Mouse (Mus musculus) C2C12 (cell line): ENCODE measurements at regions not wholly inside any gene's neighbourhood (a gene's known extent, or its start where the extent isn't known, plus 50 kb on each side); places are given as distances from the start of the nearest gene placed in this dataset.

Experiments used
- H3K27me3 ChIP-seq: one replicate; pipeline ENCODE4 v1.6.1; 2011; ENCODE audit not compliant: control insufficient read depth, insufficient read depth, insufficient read length
- H3K36me3 ChIP-seq: one replicate; pipeline ENCODE4 v1.6.1; 2011; ENCODE audit not compliant: control insufficient read depth, insufficient read depth
- H3K4me3 ChIP-seq: one replicate; pipeline ENCODE4 v1.5.1; 2011; ENCODE audit warnings: mild to moderate bottlenecking, control low read depth; ENCODE audit not compliant: poor library complexity, insufficient read depth, severe bottlenecking
- H3K79me2 ChIP-seq: one replicate; pipeline ENCODE4 v1.6.1; 2011; ENCODE audit not compliant: control insufficient read depth, insufficient read depth
- H3K79me3 ChIP-seq: one replicate; pipeline ENCODE4 v1.6.1; 2011; ENCODE audit warnings: low read depth, control low read depth
- H3ac ChIP-seq: one replicate; pipeline ENCODE3; 2011; ENCODE audit warnings: low read depth; ENCODE audit not compliant: control insufficient read depth, insufficient read length
- CEBPB ChIP-seq: IDR thresholded peaks from one replicate; pipeline ENCODE4 v1.6.1; 2011; ENCODE audit warnings: low read depth, mild to moderate bottlenecking, control low read depth, moderate library complexity
- CTCF ChIP-seq: IDR thresholded peaks from one replicate; pipeline ENCODE4 v1.5.1; 2011; ENCODE audit not compliant: control insufficient read depth, insufficient read depth, insufficient read length
- FOSL1 ChIP-seq: IDR thresholded peaks from one replicate; pipeline ENCODE4 v1.8.0; 2011; ENCODE audit warnings: mild to moderate bottlenecking, low read length; ENCODE audit not compliant: poor library complexity, insufficient read depth, severe bottlenecking
- MAX ChIP-seq: IDR thresholded peaks from one replicate; pipeline ENCODE4 v1.6.1; 2011; ENCODE audit warnings: mild to moderate bottlenecking, control low read depth
- MYOD1 ChIP-seq: IDR thresholded peaks from one replicate; pipeline ENCODE4 v1.6.1; 2011; ENCODE audit warnings: low read depth; ENCODE audit not compliant: control insufficient read depth, insufficient read length
- MYOG ChIP-seq: IDR thresholded peaks from one replicate; pipeline ENCODE4 v1.6.1; 2011; ENCODE audit not compliant: control insufficient read depth, insufficient read length; ENCODE audit errors: extremely low read depth
- USF1 ChIP-seq: IDR thresholded peaks from one replicate; pipeline ENCODE4 v1.6.1; 2011; ENCODE audit warnings: low read depth, mild to moderate bottlenecking, control low read depth, moderate library complexity

- Histone ChIP-seq H3K27me3 (no peaks in the 10 kb centered on the region), H3K4me3 (no peak overlapping the region), H3K36me3 (no peaks in the 10 kb centered on the region), H3K79me2 (no peaks in the 10 kb centered on the region), H3ac (no peak overlapping the region), H3K79me3 (no peaks in the 10 kb centered on the region)
- TF ChIP-seq MAX (no peak), FOSL1 (no peak), MYOD1 (no peak), CTCF (no peak), CEBPB (no peak), USF1 (no peak), MYOG (no peak)
These were observed 227.7 kb upstream of the Sall1 start for GRCm38 (mm10) chr8:89271381-89272355.

- H3K4me3 ChIP-seq: no peak overlapping the region
- H3K79me2 ChIP-seq: no peaks in the 10 kb centered on the region
- no peaks in the 10 kb centered on the region for H3K27me3 ChIP-seq
- H3ac ChIP-seq: no peak overlapping the region
- TF ChIP-seq USF1 (no peak), FOSL1 (no peak), MYOG (no peak), CTCF (no peak)
- H3K79me3 ChIP-seq: no peaks in the 10 kb centered on the region
- H3K36me3 ChIP-seq: no peaks in the 10 kb centered on the region
These were observed 226.0 kb upstream of the Sall1 start for GRCm38 (mm10) chr8:89270001-89270400.

GRCm38 (mm10) chr8:89261163-89261812 is 217.3 kb upstream of the Sall1 start:
- Histone ChIP-seq H3K27me3 (no peaks in the 10 kb centered on the region), H3K79me3 (no peaks in the 10 kb centered on the region), H3K4me3 (no peak overlapping the region), H3ac (no peak overlapping the region), H3K79me2 (no peaks in the 10 kb centered on the region), H3K36me3 (no peaks in the 10 kb centered on the region)
- TF ChIP-seq MYOD1: no peak
- TF ChIP-seq MAX: no peak
- no peak for TF ChIP-seq FOSL1
- no peak for TF ChIP-seq MYOG
- TF ChIP-seq CEBPB: no peak
- TF ChIP-seq CTCF: no peak
- no peak for TF ChIP-seq USF1

- Histone ChIP-seq H3K79me2 (no peaks in the 10 kb centered on the region), H3K27me3 (no peaks in the 10 kb centered on the region), H3K36me3 (no peaks in the 10 kb centered on the region), H3K79me3 (no peaks in the 10 kb centered on the region), H3ac (no peak overlapping the region), H3K4me3 (no peak overlapping the region)
- no peak for TF ChIP-seq FOSL1
- TF ChIP-seq MYOG: no peak
- TF ChIP-seq USF1: no peak
These were observed 215.9 kb upstream of the Sall1 start for GRCm38 (mm10) chr8:89259881-89260280.

GRCm38 (mm10) chr8:89246342-89246741 is 202.4 kb upstream of the Sall1 start:
- no peaks in the 10 kb centered on the region for H3K79me2 ChIP-seq
- no peaks in the 10 kb centered on the region for H3K79me3 ChIP-seq
- no peak for TF ChIP-seq MYOG
- no peak for TF ChIP-seq FOSL1
- TF ChIP-seq CTCF: no peak
- TF ChIP-seq MAX: no peak
- TF ChIP-seq CEBPB: no peak
- TF ChIP-seq MYOD1: no peak
- TF ChIP-seq USF1: no peak
- H3K27me3 ChIP-seq: no peaks in the 10 kb centered on the region
- H3ac ChIP-seq: no peak overlapping the region
- H3K36me3 ChIP-seq: no peaks in the 10 kb centered on the region
- no peak overlapping the region for H3K4me3 ChIP-seq
